8 mouse cellular contexts compared by ENCODE assay signal in the genomic region with DNA sequence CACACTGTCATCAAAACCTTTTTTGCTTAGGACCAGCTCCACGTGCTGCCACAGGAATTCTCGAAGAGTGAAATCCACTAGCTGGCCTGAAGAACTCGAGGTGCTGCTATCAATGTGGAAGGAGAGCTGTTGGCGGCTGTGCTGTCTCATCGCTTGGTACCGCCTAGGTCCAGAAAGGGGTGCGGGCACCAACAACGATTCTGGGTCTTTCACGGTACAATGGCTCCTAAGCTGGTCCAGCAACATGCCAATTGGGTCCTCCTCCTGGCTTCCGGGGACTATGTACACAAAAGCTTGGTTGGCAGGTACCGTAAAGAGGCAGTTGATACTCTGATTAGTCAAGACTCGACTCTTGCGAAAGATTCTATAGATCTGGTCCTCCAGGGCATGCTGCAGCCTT. TPM values are rescaled to one million over a fixed set of nuclear protein-coding genes. Genes with fewer than 3 reads are reported as not detected.
DNase-seq lines count a peak whose midpoint lies in the region; ATAC-seq and TF ChIP-seq lines count a peak whose summit lies in the region.

No protein-coding gene starts in this region.

- H3K4me3 ChIP-seq in gastrocnemius, adult 2 months, result peak overlapping the region; percentile 87
- peak overlapping the region; percentile 85 to 99 (median 91) for H3K4me3 ChIP-seq in CH12.LX (replicated peaks in 1 of 3; ENCODE audit: low read depth in 2 of 3, low read length in 2 of 3, poor library complexity in 1 of 3)
- peak overlapping the region; percentile 89 for H3K4me3 ChIP-seq in liver, embryonic 16.5 days (ENCODE audit: low read depth, low read length)

- peak; percentile 21; the same call in 1 of the 2 replicates for ATAC-seq in granulocyte monocyte progenitor cell, adult 5-6 weeks (replicated peaks; ENCODE audit: poor library complexity, severe bottlenecking)
- ATAC-seq in liver, embryonic 16.5 days (ENCODE audit: low read depth), result no peak

- no peak for TF ChIP-seq CTCF in gastrocnemius, adult 2 months (IDR thresholded peaks at IDR 0.05)
- TF ChIP-seq CTCF in CH12.LX (conservative IDR thresholded peaks at IDR 0.05 in 1 of 2, IDR thresholded peaks at IDR 0.05 in 1 of 2; ENCODE audit: low read depth in 2 of 2, low read length in 2 of 2), result no peak

- intact Hi-C loops in gastrocnemius, adult 2 months (cut with DNase I), result no loop called here
- intact Hi-C loops in left cerebral cortex, postnatal 14 days (cut with DNase I), result no loop called here

- H3K4me1 ChIP-seq in CH12.LX (ENCODE audit: control insufficient read depth in 1 of 2, insufficient read depth in 2 of 2), result peaks cover 12 to 41% of the 10 kb centered on the region in 2 experiments
- peaks cover 24% of the 10 kb centered on the region for H3K4me1 ChIP-seq in liver, embryonic 16.5 days (ENCODE audit: control insufficient read depth, low read depth, low read length)

- no peak overlapping the region for H3K27ac ChIP-seq in gastrocnemius, adult 2 months
- no peak overlapping the region for H3K27ac ChIP-seq in CH12.LX (ENCODE audit: insufficient read depth, low read depth)
- no peak overlapping the region for H3K27ac ChIP-seq in liver, embryonic 16.5 days (ENCODE audit: low read length)

- no peak for DNase-seq in gastrocnemius, adult 2 months
- no peak for DNase-seq in gastrocnemius, adult 18-20 months (ENCODE audit: low spot score)
- no peak for DNase-seq in CH12.LX (ENCODE audit: extremely low read depth)
- no peak for DNase-seq in ovary, postnatal 10 days (ENCODE audit: low spot score)
- DNase-seq in left cerebral cortex, postnatal 14 days (ENCODE audit: low spot score in 2 of 2), result no peak
- DNase-seq in urinary bladder, postnatal 25 days (ENCODE audit: low spot score), result no peak

- H3K79me2 ChIP-seq in CH12.LX (replicated peaks; ENCODE audit: control insufficient read depth, extremely low read depth, insufficient read depth, poor library complexity, severe bottlenecking), result peaks cover 41% of the 10 kb centered on the region

- H3K9ac ChIP-seq in CH12.LX (ENCODE audit: insufficient read depth, low read depth), result peak overlapping the region; percentile 66; the same call in 1 of the 2 replicates
- peak overlapping the region; percentile 83; the same call in 1 of the 2 replicates for H3K9ac ChIP-seq in liver, embryonic 16.5 days (ENCODE audit: low read depth, low read length)

- WGBS in liver, embryonic 16.5 days (ENCODE audit: insufficient replicate concordance), result 76% methylated on average over 13 of the region's 13 CpGs

- no peak for TF ChIP-seq EP300 in CH12.LX (IDR thresholded peaks at IDR 0.05; ENCODE audit: low read length)

- H3K36me3 ChIP-seq in CH12.LX (replicated peaks in 1 of 2; ENCODE audit: control insufficient read depth in 1 of 2, insufficient read depth in 1 of 2, low read length in 1 of 2), result peaks cover 24 to 59% of the 10 kb centered on the region in 2 experiments
- H3K36me3 ChIP-seq in liver, embryonic 16.5 days (ENCODE audit: control insufficient read depth, insufficient read depth), result peaks cover 8% of the 10 kb centered on the region; the same call in 1 of the 2 replicates

- in situ Hi-C loops in CH12.LX (cut with MboI; ENCODE audit: low pct_ligation_motif_present, low pct_unique_long_range_greater_than_20kb, low sequenced_read_pairs), result no loop called here

- no peaks in the 10 kb centered on the region for H3K27me3 ChIP-seq in CH12.LX (replicated peaks)
- no peaks in the 10 kb centered on the region for H3K27me3 ChIP-seq in liver, embryonic 16.5 days (ENCODE audit: control insufficient read depth, insufficient read depth, low read depth, low read length)

- peak overlapping the region; percentile 95 for H3K4me2 ChIP-seq in CH12.LX (ENCODE audit: insufficient read depth, low read depth, poor library complexity, severe bottlenecking)
- peak overlapping the region; percentile 78 for H3K4me2 ChIP-seq in liver, embryonic 16.5 days (ENCODE audit: low read depth, low read length)

- H3K9me3 ChIP-seq in CH12.LX (replicated peaks; ENCODE audit: low read length), result no peaks in the 10 kb centered on the region
- H3K9me3 ChIP-seq in liver, embryonic 16.5 days (replicated peaks; ENCODE audit: control insufficient read depth, low read length), result no peaks in the 10 kb centered on the region

- no peak for TF ChIP-seq RAD21 in CH12.LX (IDR thresholded peaks at IDR 0.05; ENCODE audit: low read depth, low read length)

- TF ChIP-seq POLR2A in CH12.LX (IDR thresholded peaks at IDR 0.05; ENCODE audit: low read depth, low read length), result no peak

- dilution Hi-C loops in CH12.LX (cut with MboI; ENCODE audit: extremely low pct_ligation_motif_present, extremely low pct_unique_long_range_greater_than_20kb, low sequenced_read_pairs), result no loop called here

TF ChIP-seq in CH12.LX, 34 proteins besides CTCF, POLR2A, EP300 and RAD21 (continues in another document):
- TF ChIP-seq ZC3H11A (IDR thresholded peaks at IDR 0.05; ENCODE audit: low read depth, low read length) (no peak), ZKSCAN1 (IDR thresholded peaks at IDR 0.05; ENCODE audit: borderline replicate concordance, low read depth, low read length) (no peak), ZNF384 (IDR thresholded peaks at IDR 0.05; ENCODE audit: low read depth, low read length) (no peak), SIN3A (IDR thresholded peaks at IDR 0.05; ENCODE audit: low read length) (no peak), MAZ (IDR thresholded peaks at IDR 0.05; ENCODE audit: low read depth, low read length) (no peak), HCFC1 (IDR thresholded peaks at IDR 0.05; ENCODE audit: low read depth, low read length) (no peak), MEF2A (IDR thresholded peaks at IDR 0.05; ENCODE audit: borderline replicate concordance, low read depth, low read length) (no peak), MAFK (IDR thresholded peaks at IDR 0.05; ENCODE audit: insufficient replicate concordance, low read length) (no peak), USF2 (conservative IDR thresholded peaks at IDR 0.05; ENCODE audit: low read depth, low read length) (no peak), KAT2A (IDR thresholded peaks at IDR 0.05; ENCODE audit: insufficient replicate concordance, low read length) (no peak), BHLHE40 (IDR thresholded peaks at IDR 0.05; ENCODE audit: low read depth, low read length) (no peak), IRF4 (IDR thresholded peaks at IDR 0.05; ENCODE audit: low read depth, low read length) (no peak), RCOR1 (conservative IDR thresholded peaks at IDR 0.05; ENCODE audit: low read depth, low read length) (no peak), ELF1 (IDR thresholded peaks at IDR 0.05; ENCODE audit: low read depth, low read length) (no peak)

RNA-seq across cellular contexts. Expression of gene Smg8, which starts 1.1 kb away (rescaled TPM):
- 1 to 10 TPM; 7.6 to 8.9 TPM for total RNA-seq in gastrocnemius, adult 2 months (2021)
- total RNA-seq in gastrocnemius, adult 18-20 months (2021), result 1 to 10 TPM; 8.0 to 8.6 TPM
- total RNA-seq in CH12.LX (2012; rRNA removed), result 21.5 and 21.7 TPM in 2 replicates
- 24.6 and 27.9 TPM in 2 replicates for total RNA-seq in CH12.LX (2014; rRNA removed)
- polyA plus RNA-seq in CH12.LX (2012; ENCODE audit: insufficient read length, low read depth), result 23.8 and 29.4 TPM in 2 replicates
- total RNA-seq in granulocyte monocyte progenitor cell, adult 5-6 weeks (2014; fragmentation: Nextera tagmentation), result 17.5 and 19.5 TPM in 2 replicates
- total RNA-seq in granulocyte monocyte progenitor cell, adult 5-6 weeks (2017), result 22.3 and 34.6 TPM in 2 replicates
- polyA plus RNA-seq in liver, embryonic 16.5 days (2015; fragmentation: Nextera tagmentation; extraction: Ambion mirVana), result 6.7 and 7.2 TPM in 2 replicates
- 10 to 100 TPM; 14.6 to 15.0 TPM for total RNA-seq in left cerebral cortex, postnatal 14 days (2021)

RNA-seq across cellular contexts. Expression of gene Gdpd1, which starts 11.6 kb away (rescaled TPM):
- total RNA-seq in gastrocnemius, adult 2 months (2021), result 1 to 10 TPM; 3.3 to 4.2 TPM
- 1 to 10 TPM; 4.2 to 4.6 TPM for total RNA-seq in gastrocnemius, adult 18-20 months (2021)
- total RNA-seq in CH12.LX (2012; rRNA removed), result 2.9 and 3.9 TPM in 2 replicates
- 2.0 and 2.7 TPM in 2 replicates for total RNA-seq in CH12.LX (2014; rRNA removed)
- 2.3 TPM in 2 replicates for polyA plus RNA-seq in CH12.LX (2012; ENCODE audit: insufficient read length, low read depth)
- 0.11 and 1.1 TPM in 2 replicates for total RNA-seq in granulocyte monocyte progenitor cell, adult 5-6 weeks (2014; fragmentation: Nextera tagmentation)
- 0.57 TPM in 1 of 2 replicates, not detected in the other for total RNA-seq in granulocyte monocyte progenitor cell, adult 5-6 weeks (2017)
- polyA plus RNA-seq in liver, embryonic 16.5 days (2015; fragmentation: Nextera tagmentation; extraction: Ambion mirVana), result 4.7 and 5.2 TPM in 2 replicates
- total RNA-seq in left cerebral cortex, postnatal 14 days (2021), result 10 to 100 TPM; 49.0 to 49.9 TPM

RNA-seq across cellular contexts. Expression of gene Prr11, which starts 23.0 kb away (rescaled TPM):
- total RNA-seq in gastrocnemius, adult 2 months (2021), result under 1 TPM; 0.10 to 0.22 TPM
- under 1 TPM; 0.16 to 0.17 TPM for total RNA-seq in gastrocnemius, adult 18-20 months (2021)
- total RNA-seq in CH12.LX (2012; rRNA removed), result 8.8 and 8.9 TPM in 2 replicates
- total RNA-seq in CH12.LX (2014; rRNA removed), result 12.0 and 16.6 TPM in 2 replicates
- 44.3 and 47.1 TPM in 2 replicates for polyA plus RNA-seq in CH12.LX (2012; ENCODE audit: insufficient read length, low read depth)
- total RNA-seq in granulocyte monocyte progenitor cell, adult 5-6 weeks (2014; fragmentation: Nextera tagmentation), result 8.6 and 15.1 TPM in 2 replicates
- 9.6 and 12.6 TPM in 2 replicates for total RNA-seq in granulocyte monocyte progenitor cell, adult 5-6 weeks (2017)
- 4.7 and 5.4 TPM in 2 replicates for polyA plus RNA-seq in liver, embryonic 16.5 days (2015; fragmentation: Nextera tagmentation; extraction: Ambion mirVana)
- total RNA-seq in left cerebral cortex, postnatal 14 days (2021), result under 1 TPM; 0.53 to 0.75 TPM

RNA-seq across cellular contexts. Expression of gene Ska2, which starts 23.6 kb away (rescaled TPM):
- 1 to 10 TPM; 2.6 to 5.5 TPM for total RNA-seq in gastrocnemius, adult 2 months (2021)
- total RNA-seq in gastrocnemius, adult 18-20 months (2021), result 1 to 10 TPM; 4.6 to 5.3 TPM
- total RNA-seq in CH12.LX (2012; rRNA removed) (23.4 and 23.7 TPM in 2 replicates), CH12.LX (2014; rRNA removed) (57.6 and 66.7 TPM in 2 replicates)
- polyA plus RNA-seq in CH12.LX (2012; ENCODE audit: insufficient read length, low read depth), result 39.3 and 50.7 TPM in 2 replicates
- total RNA-seq in granulocyte monocyte progenitor cell, adult 5-6 weeks (2014; fragmentation: Nextera tagmentation), result 17.6 and 18.8 TPM in 2 replicates
- total RNA-seq in granulocyte monocyte progenitor cell, adult 5-6 weeks (2017), result 42.4 and 49.0 TPM in 2 replicates
- polyA plus RNA-seq in liver, embryonic 16.5 days (2015; fragmentation: Nextera tagmentation; extraction: Ambion mirVana), result 20.6 and 25.6 TPM in 2 replicates
- 10 to 100 TPM; 12.0 to 14.2 TPM for total RNA-seq in left cerebral cortex, postnatal 14 days (2021)

RNA-seq across cellular contexts. Expression of gene Trim37, which starts 41.4 kb away (rescaled TPM):
- total RNA-seq in gastrocnemius, adult 2 months (2021), result 1 to 10 TPM; 3.3 to 3.6 TPM
- total RNA-seq in gastrocnemius, adult 18-20 months (2021), result 1 to 10 TPM; 3.4 to 3.9 TPM
- total RNA-seq in CH12.LX (2012; rRNA removed), result 40.5 and 41.9 TPM in 2 replicates
- 36.2 and 43.6 TPM in 2 replicates for total RNA-seq in CH12.LX (2014; rRNA removed)
- polyA plus RNA-seq in CH12.LX (2012; ENCODE audit: insufficient read length, low read depth), result 60.6 and 71.0 TPM in 2 replicates
- 29.4 and 33.6 TPM in 2 replicates for total RNA-seq in granulocyte monocyte progenitor cell, adult 5-6 weeks (2014; fragmentation: Nextera tagmentation)
- 53.0 and 67.6 TPM in 2 replicates for total RNA-seq in granulocyte monocyte progenitor cell, adult 5-6 weeks (2017)
- polyA plus RNA-seq in liver, embryonic 16.5 days (2015; fragmentation: Nextera tagmentation; extraction: Ambion mirVana), result 14.0 and 14.5 TPM in 2 replicates
- 100 to 1,000 TPM; 198 to 209 TPM for total RNA-seq in left cerebral cortex, postnatal 14 days (2021)

Comparison
In these comparisons a context has a peak if more than half of its experiments do, and no peak if none do; other contexts are left out.
1. RNA of gene Gdpd1, which starts 11.6 kb away (total RNA-seq): 49.0 to 49.9 TPM in left cerebral cortex, postnatal 14 days; 4.2 to 4.6 TPM in gastrocnemius, adult 18-20 months, 3.3 to 4.2 TPM in gastrocnemius, adult 2 months, 2.0 to 3.9 TPM in CH12.LX and 0.11 to 1.1 TPM in granulocyte monocyte progenitor cell, adult 5-6 weeks; every median in the first group is over 4 times any median in the second.
2. RNA of gene Prr11, which starts 23.0 kb away (total RNA-seq): 8.8 to 16.6 TPM in CH12.LX and 8.6 to 15.1 TPM in granulocyte monocyte progenitor cell, adult 5-6 weeks; 0.53 to 0.75 TPM in left cerebral cortex, postnatal 14 days, 0.10 to 0.22 TPM in gastrocnemius, adult 2 months and 0.16 to 0.17 TPM in gastrocnemius, adult 18-20 months; every median in the first group is over 4 times any median in the second.
3. Peak in every context shown above with its lines, with median percentiles within 50 percentile points of each other: H3K4me3 ChIP-seq.